Mouse (Mus musculus) embryonic facial prominence, embryonic 15.5 days (tissue): Measurements from ENCODE around the gene Epha2. TPM values are rescaled to one million over a fixed set of nuclear protein-coding genes. Genes with fewer than 3 reads are reported as not detected.

Source experiments
- ATAC-seq: fragments of 200-750 bp; cut with Nextera tagmentation; 2 replicates; pipeline ENCODE4 v1.8.0; 2017; ENCODE audit warnings: low read depth, moderate TSS enrichment; ENCODE audit not compliant: insufficient number of reproducible peaks, low FRiP score, low TSS enrichment
- H3K27ac ChIP-seq: fragments of 300-500 bp; sonication (generic); replicated peaks from 2 replicates; pipeline ENCODE4 v1.5.1; 2015; ENCODE audit warnings: mild to moderate bottlenecking, inconsistent platforms
- H3K27me3 ChIP-seq: fragments of 300-500 bp; sonication (generic); 2 replicates; pipeline ENCODE4 v1.6.1; 2015; ENCODE audit warnings: inconsistent platforms
- H3K36me3 ChIP-seq: fragments of 300-500 bp; sonication (generic); 2 replicates; pipeline ENCODE4 v1.6.1; 2015; ENCODE audit warnings: mild to moderate bottlenecking, inconsistent platforms
- H3K4me1 ChIP-seq: fragments of 300-500 bp; sonication (generic); 2 replicates; pipeline ENCODE4 v1.6.1; 2015; ENCODE audit warnings: inconsistent platforms
- H3K4me2 ChIP-seq: fragments of 300-500 bp; sonication (generic); replicated peaks from 2 replicates; pipeline ENCODE4 v1.6.1; 2015; ENCODE audit warnings: mild to moderate bottlenecking, inconsistent platforms
- H3K4me3 ChIP-seq: fragments of 300-500 bp; sonication (generic); replicated peaks from 2 replicates; pipeline ENCODE4 v1.5.1; 2015; ENCODE audit warnings: mild to moderate bottlenecking, inconsistent platforms
- H3K9ac ChIP-seq: fragments of 300-500 bp; sonication (generic); 2 replicates; pipeline ENCODE4 v1.6.1; 2015; ENCODE audit warnings: inconsistent platforms
- H3K9me3 ChIP-seq: fragments of 300-500 bp; sonication (generic); replicated peaks from 2 replicates; pipeline ENCODE4 v1.6.1; 2016; ENCODE audit warnings: inconsistent platforms
- WGBS: fragments of 180-500 bp; shearing (Covaris S2); methylation state at CpG from one replicate; pipeline ENCODE4 v1.1.7; 2015; 5-methylcytosine and 5-hydroxymethylcytosine counted together
- polyA plus RNA-seq: library from polyadenylated mRNA; unstranded; fragments of >200 nt; fragmentation: Nextera tagmentation; extraction: Ambion mirVana; gene quantifications from 2 replicates; pipeline ENCODE4 v1.2.1, GENCODE M21; 2015

The Epha2 gene
- polyA plus RNA-seq, 1 experiment from 2014 or later = 7.4 TPM

DNA sequence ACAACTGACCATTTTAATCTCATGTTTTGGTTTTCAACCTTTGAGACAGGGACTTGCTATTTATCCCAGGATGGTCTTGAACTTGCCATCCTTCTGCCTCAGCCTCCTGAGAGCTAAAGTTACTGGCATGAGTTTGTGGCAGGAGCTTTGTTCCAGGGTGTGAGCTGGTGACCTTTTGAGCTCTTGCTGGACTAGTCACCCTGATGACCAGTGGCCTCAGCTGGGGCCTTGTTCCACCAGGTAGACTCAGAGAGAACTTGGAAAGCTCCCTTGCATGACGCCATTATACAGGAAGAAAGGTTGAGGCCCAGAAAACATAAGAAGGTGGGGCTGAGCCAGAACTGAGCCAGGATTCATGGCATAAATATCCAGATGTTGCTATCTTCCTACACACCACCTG is 20.6 kb upstream of the Epha2 start:
- Histone ChIP-seq H3K36me3 (no peaks in the 10 kb centered on the region), H3K27ac (no peak overlapping the region), H3K4me1 (peaks cover 21% of the 10 kb centered on the region), H3K9ac (no peak overlapping the region), H3K27me3 (no peaks in the 10 kb centered on the region), H3K9me3 (no peaks in the 10 kb centered on the region), H3K4me3 (no peak overlapping the region), H3K4me2 (no peak overlapping the region)
- ATAC-seq = no peak
- 80% methylated on average over 1 of the region's 1 CpGs for WGBS

DNA sequence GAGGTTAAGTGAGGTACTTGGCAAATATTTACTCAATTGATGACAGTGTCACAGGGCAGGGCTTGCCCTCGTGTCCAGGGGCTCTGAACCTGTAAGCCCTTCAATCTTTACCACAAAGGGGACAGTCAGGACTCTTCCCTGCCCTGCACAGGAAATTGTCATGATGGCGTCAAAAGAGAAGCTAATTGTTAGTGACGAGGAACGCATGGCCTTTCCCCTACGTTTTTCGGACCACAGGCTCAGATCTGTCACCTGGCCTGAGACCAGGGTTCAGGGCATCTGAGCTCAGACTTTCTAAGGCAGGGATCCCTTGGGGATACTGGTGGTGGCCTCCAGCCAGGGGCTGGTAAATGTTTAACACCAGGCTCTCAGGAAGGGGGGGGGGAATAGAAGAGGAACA is 19.9 kb upstream of the Epha2 start:
- Histone ChIP-seq H3K36me3 (no peaks in the 10 kb centered on the region), H3K27me3 (peaks cover 4% of the 10 kb centered on the region; the same call in 1 of the 2 replicates), H3K27ac (no peak overlapping the region), H3K9me3 (no peaks in the 10 kb centered on the region), H3K4me3 (no peak overlapping the region), H3K4me1 (peaks cover 25% of the 10 kb centered on the region), H3K4me2 (no peak overlapping the region), H3K9ac (no peak overlapping the region)
- no peak for ATAC-seq
- WGBS = 30% methylated on average over 6 of the region's 6 CpGs

DNA sequence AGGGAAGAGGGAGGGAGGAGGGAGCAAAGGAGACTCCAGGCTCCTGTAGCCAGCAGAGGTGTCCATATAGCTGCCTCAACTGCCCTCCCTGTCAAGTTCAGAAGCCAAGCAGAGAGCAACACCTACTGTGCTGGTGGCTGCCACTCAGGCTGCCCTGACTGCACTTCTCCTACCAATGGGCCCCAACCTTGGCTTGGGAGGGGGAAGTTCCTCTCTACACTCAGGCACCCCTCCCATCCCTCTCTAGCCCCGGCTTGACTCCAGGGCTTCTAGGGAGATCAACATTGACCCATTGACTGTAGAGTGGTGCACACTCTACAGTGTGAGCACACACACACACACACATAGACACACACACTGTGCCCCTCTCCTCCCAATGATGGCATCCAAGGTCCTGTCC is 19.5 kb upstream of the Epha2 start:
- Histone ChIP-seq H3K9me3 (no peaks in the 10 kb centered on the region), H3K9ac (no peak overlapping the region), H3K4me3 (no peak overlapping the region), H3K27ac (no peak overlapping the region), H3K4me2 (no peak overlapping the region), H3K27me3 (peaks cover 7% of the 10 kb centered on the region; the same call in 1 of the 2 replicates), H3K36me3 (no peaks in the 10 kb centered on the region), H3K4me1 (peaks cover 27% of the 10 kb centered on the region)
- WGBS = 42% methylated on average over 1 of the region's 1 CpGs
- ATAC-seq = no peak

DNA sequence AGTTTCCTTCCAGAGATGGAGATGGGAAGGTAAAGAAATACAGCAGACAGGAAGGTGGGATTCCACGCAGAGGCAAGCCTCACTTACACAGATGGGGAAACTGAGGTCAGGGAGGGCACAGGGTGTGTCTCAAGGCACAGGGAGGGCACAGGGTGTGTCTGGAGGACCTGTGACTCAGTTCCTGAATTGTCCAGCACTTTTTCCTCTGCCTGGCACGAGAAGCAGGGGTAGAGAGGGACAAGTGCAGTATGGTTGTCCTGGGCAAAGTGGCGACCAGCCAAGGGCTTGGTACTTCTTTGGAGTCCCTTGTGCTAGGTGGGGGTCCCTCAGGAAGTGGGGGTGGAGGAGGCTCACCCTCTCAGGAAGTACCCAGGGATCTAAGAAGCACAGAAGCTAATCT is 19.0 kb upstream of the Epha2 start:
- Histone ChIP-seq H3K4me2 (no peak overlapping the region), H3K9me3 (no peaks in the 10 kb centered on the region), H3K4me3 (no peak overlapping the region), H3K27me3 (peaks cover 9% of the 10 kb centered on the region; the same call in 1 of the 2 replicates), H3K9ac (no peak overlapping the region), H3K4me1 (peaks cover 32% of the 10 kb centered on the region), H3K36me3 (no peaks in the 10 kb centered on the region), H3K27ac (no peak overlapping the region)
- ATAC-seq = no peak
- WGBS = 63% methylated on average over 3 of the region's 3 CpGs

- ATAC-seq = no peak
Observed at GRCm38 (mm10) chr4:141282623-141283022, 18.4 kb upstream of the Epha2 start.

GRCm38 (mm10) chr4:141283176-141283878 is 17.7 kb upstream of the Epha2 start:
- H3K9ac ChIP-seq = no peak overlapping the region
- no peaks in the 10 kb centered on the region for H3K9me3 ChIP-seq
- no peak overlapping the region for H3K27ac ChIP-seq
- 71% methylated on average over 12 of the region's 12 CpGs for WGBS
- H3K4me1 ChIP-seq = peaks cover 34% of the 10 kb centered on the region
- H3K36me3 ChIP-seq = no peaks in the 10 kb centered on the region
- H3K27me3 ChIP-seq = peaks cover 19% of the 10 kb centered on the region
- no peak for ATAC-seq
- no peak overlapping the region for H3K4me3 ChIP-seq
- H3K4me2 ChIP-seq = no peak overlapping the region

More at GRCm38 (mm10) chr4:141282623-141283022, 18.4 kb upstream of the Epha2 start:
- Histone ChIP-seq H3K4me3 (no peak overlapping the region), H3K36me3 (no peaks in the 10 kb centered on the region), H3K27me3 (peaks cover 12% of the 10 kb centered on the region), H3K9me3 (no peaks in the 10 kb centered on the region), H3K4me1 (peaks cover 36% of the 10 kb centered on the region), H3K9ac (no peak overlapping the region), H3K27ac (no peak overlapping the region), H3K4me2 (no peak overlapping the region)
- 48% methylated on average over 5 of the region's 5 CpGs for WGBS

DNA sequence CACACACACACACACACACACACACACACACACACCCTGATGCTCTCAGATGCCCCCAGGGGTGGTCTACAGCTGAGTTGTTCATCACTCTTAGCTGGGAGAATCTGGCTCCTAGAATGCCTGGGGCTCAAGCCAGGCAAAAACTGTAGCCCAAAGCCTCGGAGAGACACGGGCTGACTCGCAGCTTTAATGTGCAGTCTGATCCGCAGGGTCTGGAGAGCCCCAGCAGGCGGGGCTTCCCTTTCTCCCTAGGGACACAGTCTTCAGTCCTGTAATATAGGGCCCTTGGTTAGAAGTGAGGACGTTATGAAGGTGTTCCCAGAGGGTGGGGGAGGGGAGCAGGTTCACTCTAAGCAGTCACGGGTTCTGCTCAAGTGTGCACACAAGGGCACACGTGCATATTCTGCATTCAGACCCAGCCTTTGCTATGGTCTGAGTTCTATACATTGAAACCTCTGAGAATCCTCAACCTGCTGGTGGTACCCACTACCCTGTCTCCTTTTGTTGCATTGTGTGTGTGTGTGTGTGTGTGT is 17.1 kb upstream of the Epha2 start:
- Histone ChIP-seq H3K27ac (no peak overlapping the region), H3K4me3 (no peak overlapping the region), H3K9me3 (no peaks in the 10 kb centered on the region), H3K36me3 (no peaks in the 10 kb centered on the region), H3K27me3 (peaks cover 23% of the 10 kb centered on the region), H3K4me1 (peaks cover 29% of the 10 kb centered on the region), H3K9ac (no peak overlapping the region), H3K4me2 (no peak overlapping the region)
- ATAC-seq = no peak
- WGBS = 21% methylated on average over 8 of the region's 8 CpGs

- ATAC-seq = no peak
- Histone ChIP-seq H3K4me3 (no peak overlapping the region), H3K27ac (no peak overlapping the region), H3K4me1 (peaks cover 29% of the 10 kb centered on the region), H3K9me3 (no peaks in the 10 kb centered on the region), H3K36me3 (no peaks in the 10 kb centered on the region), H3K27me3 (peaks cover 28% of the 10 kb centered on the region), H3K4me2 (no peak overlapping the region), H3K9ac (no peak overlapping the region)
- 70% methylated on average over 3 of the region's 3 CpGs for WGBS
Observed at GRCm38 (mm10) chr4:141284486-141284885, 16.6 kb upstream of the Epha2 start.

DNA sequence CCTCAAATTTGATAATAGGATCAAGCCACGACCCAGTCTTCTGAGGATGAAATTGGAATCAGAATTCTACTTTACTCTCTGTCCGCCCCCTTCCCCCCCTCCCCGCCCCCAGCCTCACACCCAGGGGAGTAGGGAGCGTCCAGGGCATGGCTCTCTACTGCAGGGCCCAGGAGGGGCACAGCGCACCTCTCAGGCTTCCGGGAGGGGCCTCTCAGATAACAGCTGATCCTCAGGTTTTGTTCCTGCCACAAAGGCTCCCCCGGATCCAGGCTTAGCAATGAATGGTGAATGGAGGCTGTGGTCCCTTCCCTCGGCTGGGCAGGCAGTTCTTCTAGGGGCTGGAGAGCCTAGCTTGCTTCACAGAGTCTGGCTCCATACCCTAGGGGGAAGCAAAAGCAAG is 15.9 kb upstream of the Epha2 start:
- H3K9me3 ChIP-seq = no peaks in the 10 kb centered on the region
- peaks cover 29% of the 10 kb centered on the region for H3K4me1 ChIP-seq
- no peaks in the 10 kb centered on the region for H3K36me3 ChIP-seq
- 19% methylated on average over 8 of the region's 8 CpGs for WGBS
- peaks cover 32% of the 10 kb centered on the region for H3K27me3 ChIP-seq
- H3K9ac ChIP-seq = no peak overlapping the region
- no peak overlapping the region for H3K4me3 ChIP-seq
- no peak overlapping the region for H3K27ac ChIP-seq
- no peak overlapping the region for H3K4me2 ChIP-seq
- no peak for ATAC-seq

DNA sequence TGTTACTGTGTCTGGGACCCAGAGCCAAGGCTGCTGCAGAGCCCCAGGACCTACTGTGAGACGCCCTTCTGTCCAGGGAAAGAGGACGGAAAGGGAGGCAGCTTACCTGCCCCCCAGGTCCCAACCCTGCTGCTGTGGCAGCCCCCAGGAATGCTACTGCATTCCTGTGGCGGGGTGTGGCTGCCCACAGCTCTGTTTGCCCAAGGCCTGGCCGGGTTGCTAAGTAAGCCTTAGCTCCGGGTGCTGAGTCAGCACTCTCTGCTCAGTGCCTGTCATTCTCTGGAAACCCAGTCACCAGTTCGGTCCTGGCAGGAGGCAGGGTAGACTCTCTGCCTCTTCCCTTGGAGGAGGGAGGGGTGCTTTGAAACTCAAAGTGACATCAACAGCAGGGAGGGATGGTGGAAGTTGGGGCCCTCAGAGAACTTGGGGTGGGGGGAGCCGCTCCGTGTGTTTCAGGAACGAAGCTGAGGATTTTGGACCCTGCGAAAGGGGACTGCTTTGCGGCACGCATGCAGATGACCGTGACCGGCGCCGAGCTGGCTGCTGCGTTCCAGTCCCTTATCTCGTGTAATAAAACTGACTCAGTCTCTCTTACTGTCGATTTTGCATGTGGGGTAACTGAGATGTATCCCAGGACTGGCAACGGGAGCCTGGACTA is 14.1 kb upstream of the Epha2 start:
- no peaks in the 10 kb centered on the region for H3K36me3 ChIP-seq
- no peaks in the 10 kb centered on the region for H3K9me3 ChIP-seq
- ATAC-seq = peak; percentile 55
- peaks cover 33% of the 10 kb centered on the region for H3K4me1 ChIP-seq
- no peak overlapping the region for H3K9ac ChIP-seq
- no peak overlapping the region for H3K4me3 ChIP-seq
- H3K4me2 ChIP-seq = peak overlapping the region; percentile 30
- WGBS = 7% methylated on average over 20 of the region's 20 CpGs
- no peak overlapping the region for H3K27ac ChIP-seq
- peaks cover 49% of the 10 kb centered on the region for H3K27me3 ChIP-seq

GRCm38 (mm10) chr4:141287518-141288004 is 13.5 kb upstream of the Epha2 start:
- H3K27me3 ChIP-seq = peaks cover 55% of the 10 kb centered on the region

More at GRCm38 (mm10) chr4:141287518-141288004, 13.5 kb upstream of the Epha2 start:
- Histone ChIP-seq H3K9me3 (no peaks in the 10 kb centered on the region), H3K4me2 (peak overlapping the region; percentile 30), H3K9ac (no peak overlapping the region), H3K4me1 (peaks cover 30% of the 10 kb centered on the region), H3K36me3 (no peaks in the 10 kb centered on the region), H3K27ac (no peak overlapping the region), H3K4me3 (no peak overlapping the region)
- WGBS = 11% methylated on average over 15 of the region's 15 CpGs
- ATAC-seq = no peak
